In genomic region chr4:35089321-35090316, GRCm38 (mm10) we compare ENCODE assay signal across 16 mouse cellular contexts.
DNase-seq lines count a peak whose midpoint lies in the region; ATAC-seq lines count a peak whose summit lies in the region.
"Had no signal": no experiment of that assay in that cellular context is flagged by ENCODE, and none has a peak within 500 bp of the region (broad histone marks: within the 10 kb centered on the region; RNA-seq: fewer than 3 reads in every experiment).

No protein-coding gene starts in this region.

- no peak overlapping the region for H3K27ac ChIP-seq in hindbrain, embryonic 14.5 days
- H3K27ac ChIP-seq in hindbrain, embryonic 12.5 days = no peak overlapping the region
- H3K27ac ChIP-seq: embryonic facial prominence, embryonic 12.5 days; liver, embryonic 13.5 days; midbrain, embryonic 13.5 days had no signal

- H3K4me2 ChIP-seq in hindbrain, embryonic 14.5 days (replicated peaks) = no peak overlapping the region
- H3K4me2 ChIP-seq in hindbrain, embryonic 12.5 days (replicated peaks) = no peak overlapping the region
- H3K4me2 ChIP-seq: embryonic facial prominence, embryonic 12.5 days; heart, embryonic 12.5 days; liver, embryonic 13.5 days; midbrain, embryonic 13.5 days had no signal

- no peaks in the 10 kb centered on the region for H3K36me3 ChIP-seq in hindbrain, embryonic 14.5 days (replicated peaks; ENCODE audit: control insufficient read depth, insufficient read depth)
- H3K36me3 ChIP-seq in hindbrain, embryonic 12.5 days = no peaks in the 10 kb centered on the region
- H3K36me3 ChIP-seq: embryonic facial prominence, embryonic 12.5 days; heart, embryonic 12.5 days; liver, embryonic 13.5 days; midbrain, embryonic 13.5 days had no signal

- no peaks in the 10 kb centered on the region for H3K27me3 ChIP-seq in hindbrain, embryonic 14.5 days (ENCODE audit: control insufficient read depth, insufficient read depth, low read length)
- H3K27me3 ChIP-seq in hindbrain, embryonic 12.5 days = no peaks in the 10 kb centered on the region
- H3K27me3 ChIP-seq: embryonic facial prominence, embryonic 12.5 days; heart, embryonic 12.5 days; liver, embryonic 13.5 days; midbrain, embryonic 13.5 days had no signal

- no peaks in the 10 kb centered on the region for H3K4me1 ChIP-seq in hindbrain, embryonic 14.5 days (replicated peaks; ENCODE audit: control insufficient read depth, insufficient read depth, low read length)
- no peaks in the 10 kb centered on the region for H3K4me1 ChIP-seq in hindbrain, embryonic 12.5 days
- H3K4me1 ChIP-seq: heart, embryonic 12.5 days; midbrain, embryonic 13.5 days had no signal

- DNase-seq in adrenal gland, postnatal 10 days = peak; percentile 31
- DNase-seq in adrenal gland, postnatal 36 days = no peak
- DNase-seq in hindbrain, embryonic 14.5 days (ENCODE audit: low spot score) = no peak
- DNase-seq in urinary bladder, adult 2 months (ENCODE audit: low spot score) = peak; percentile 40
- no peak for DNase-seq in urinary bladder, postnatal 10 days (ENCODE audit: low spot score)
- no peak for DNase-seq in right cerebral cortex, postnatal 14 days
- no peak for DNase-seq in thymus, postnatal 10 days (ENCODE audit: low spot score in 2 of 2)
- DNase-seq: cerebellum, postnatal 10 days; kidney, postnatal 25 days; liver, embryonic 13.5 days; right cerebral cortex, postnatal 25 days had no signal

- peak; percentile 37; the same call in 1 of the 2 replicates for ATAC-seq in hindbrain, embryonic 14.5 days (ENCODE audit: low FRiP score)
- no peak for ATAC-seq in hindbrain, embryonic 12.5 days (ENCODE audit: low FRiP score)
- ATAC-seq: inflammation-experienced regulatory T-cells, adult 6 months; midbrain, embryonic 13.5 days had no signal

- H3K4me3 ChIP-seq in hindbrain, embryonic 14.5 days (replicated peaks; ENCODE audit: low read length) = no peak overlapping the region
- H3K4me3 ChIP-seq in hindbrain, embryonic 12.5 days = no peak overlapping the region
- H3K4me3 ChIP-seq: embryonic facial prominence, embryonic 12.5 days; heart, embryonic 12.5 days; liver, embryonic 13.5 days; midbrain, embryonic 13.5 days had no signal

- no peak overlapping the region for H3K9ac ChIP-seq in hindbrain, embryonic 14.5 days
- no peak overlapping the region for H3K9ac ChIP-seq in hindbrain, embryonic 12.5 days
- H3K9ac ChIP-seq: embryonic facial prominence, embryonic 12.5 days; heart, embryonic 12.5 days; liver, embryonic 13.5 days; midbrain, embryonic 13.5 days had no signal

- no peaks in the 10 kb centered on the region for H3K9me3 ChIP-seq in hindbrain, embryonic 14.5 days (ENCODE audit: control insufficient read depth, low read length)
- H3K9me3 ChIP-seq in hindbrain, embryonic 12.5 days (replicated peaks) = no peaks in the 10 kb centered on the region
- H3K9me3 ChIP-seq: embryonic facial prominence, embryonic 12.5 days; heart, embryonic 12.5 days; liver, embryonic 13.5 days; midbrain, embryonic 13.5 days had no signal

- WGBS in hindbrain, embryonic 14.5 days = 52% methylated on average over 14 of the region's 14 CpGs
- 61% methylated on average over 14 of the region's 14 CpGs for WGBS in hindbrain, embryonic 12.5 days

Comparison
In these comparisons a context has a peak if more than half of its experiments do, and no peak if none do; other contexts are left out.
1. DNase-seq: peak in adrenal gland, postnatal 10 days (single experiment) and urinary bladder, adult 2 months (single experiment); none in adrenal gland, postnatal 36 days (0 of 2), hindbrain, embryonic 14.5 days (single experiment), urinary bladder, postnatal 10 days (single experiment), right cerebral cortex, postnatal 14 days (single experiment) and thymus, postnatal 10 days (0 of 2).